Mouse (Mus musculus) stomach, postnatal 0 days (tissue): ENCODE data around the gene Ahnak2. TPM values are rescaled to one million over a fixed set of nuclear protein-coding genes. Genes with fewer than 3 reads are reported as not detected.
A peak's percentile ranks its signal among the peaks of the same experiment; 100 is the strongest.
"Not testable (repeated sequence)": the region's sequence is repeated elsewhere in the genome, so short reads cannot be mapped to it uniquely, and the experiment has no call there.

Source experiments
- ATAC-seq: fragments of 200-750 bp; cut with Nextera tagmentation; 2 replicates; pipeline ENCODE4 v1.8.0; 2017; ENCODE audit not compliant: low FRiP score, low TSS enrichment
- DNase-seq: peaks from one replicate; pipeline ENCODE4 v3.0.0-alpha.2; 2016; ENCODE audit warnings: low spot score
- H3K27ac ChIP-seq: fragments of 300-500 bp; sonication (generic); replicated peaks from 2 replicates; pipeline ENCODE4 v1.5.1; 2014; ENCODE audit warnings: mild to moderate bottlenecking, control low read depth
- H3K27me3 ChIP-seq: fragments of 300-500 bp; sonication (generic); 2 replicates; pipeline ENCODE4 v1.6.1; 2014; ENCODE audit warnings: low read length; ENCODE audit not compliant: control insufficient read depth, insufficient read depth
- H3K36me3 ChIP-seq: fragments of 300-500 bp; sonication (generic); 2 replicates; pipeline ENCODE4 v1.6.1; 2014; ENCODE audit warnings: low read length, mixed read lengths; ENCODE audit not compliant: control insufficient read depth, insufficient read depth
- H3K4me1 ChIP-seq: fragments of 300-500 bp; sonication (generic); replicated peaks from 2 replicates; pipeline ENCODE4 v1.6.1; 2014; ENCODE audit warnings: antibody characterized with exemption; ENCODE audit not compliant: control insufficient read depth, insufficient read depth
- H3K4me2 ChIP-seq: fragments of 300-500 bp; sonication (generic); replicated peaks from 2 replicates; pipeline ENCODE4 v1.6.1; 2014; ENCODE audit warnings: low read depth, mild to moderate bottlenecking, control low read depth, moderate library complexity
- H3K4me3 ChIP-seq: fragments of 300-500 bp; sonication (generic); 2 replicates; pipeline ENCODE4 v1.5.1; 2014; ENCODE audit warnings: low read depth, low read length, control low read depth
- H3K9ac ChIP-seq: fragments of 300-500 bp; sonication (generic); 2 replicates; pipeline ENCODE4 v1.6.1; 2014; ENCODE audit warnings: mild to moderate bottlenecking, low read length, control low read depth, mixed read lengths
- H3K9me3 ChIP-seq: fragments of 300-500 bp; sonication (generic); 2 replicates; pipeline ENCODE4 v1.6.1; 2016; ENCODE audit warnings: low read length; ENCODE audit not compliant: control insufficient read depth
- CTCF ChIP-seq: IDR thresholded peaks from 2 replicates; pipeline ENCODE4 v1.5.1; 2016; ENCODE audit warnings: antibody characterized with exemption, low read depth, mild to moderate bottlenecking, moderate library complexity
- EP300 ChIP-seq: optimal IDR thresholded peaks from 2 replicates; pipeline ENCODE3; 2016; ENCODE audit warnings: antibody characterized with exemption
- WGBS: fragments of 180-500 bp; shearing (Covaris S2); extraction: QIAGEN DNeasy Blood & Tissue Kit; methylation state at CpG from one replicate; pipeline ENCODE4 v1.1.7; 2014; 5-methylcytosine and 5-hydroxymethylcytosine counted together
- polyA plus RNA-seq: library from polyadenylated mRNA; unstranded; fragments of >200 nt; fragmentation: Nextera tagmentation; extraction: Ambion mirVana; gene quantifications from 2 replicates; pipeline ENCODE4 v1.2.1, GENCODE M21; 2015

Gene Ahnak2
- polyA plus RNA-seq, 1 experiment from 2014 or later: 5.4 TPM

GRCm38 (mm10) chr12:112823221-112823620 lies 20.8 kb upstream of the Ahnak2 start:
- Histone ChIP-seq H3K9ac (peak overlapping the region; percentile 38; the same call in 1 of the 2 replicates), H3K36me3 (peaks cover 21% of the 10 kb centered on the region), H3K27me3 (no peaks in the 10 kb centered on the region), H3K4me1 (peaks cover 8% of the 10 kb centered on the region), H3K4me3 (no peak overlapping the region), H3K9me3 (no peaks in the 10 kb centered on the region), H3K27ac (peak overlapping the region; percentile 71), H3K4me2 (no peak overlapping the region)
- TF ChIP-seq CTCF (no peak), EP300 (no peak)
- DNase-seq (no peak), ATAC-seq (peak; percentile 39; the same call in 1 of the 2 replicates)
- 49% methylated on average over 4 of the region's 4 CpGs for WGBS

- H3K4me2 ChIP-seq: no peak overlapping the region
- no peak for TF ChIP-seq CTCF
- peak; percentile 42 for TF ChIP-seq EP300
- ATAC-seq (peak; percentile 34; the same call in 1 of the 2 replicates), DNase-seq (no peak)
- WGBS: 37% methylated on average over 2 of the region's 2 CpGs
- H3K4me1 ChIP-seq: peaks cover 7% of the 10 kb centered on the region
- H3K36me3 ChIP-seq: peaks cover 21% of the 10 kb centered on the region
- H3K27ac ChIP-seq: no peak overlapping the region
- no peaks in the 10 kb centered on the region for H3K27me3 ChIP-seq
- H3K4me3 ChIP-seq: no peak overlapping the region
- no peaks in the 10 kb centered on the region for H3K9me3 ChIP-seq
- no peak overlapping the region for H3K9ac ChIP-seq
Measured at GRCm38 (mm10) chr12:112822676-112823075, 20.2 kb upstream of the Ahnak2 start.

GRCm38 (mm10) chr12:112821974-112822373 lies 19.5 kb upstream of the Ahnak2 start:
- Histone ChIP-seq H3K4me1 (0 out of 2 replicates have a peak, but pooled peaks cover 2% of the 10 kb centered on the region), H3K9ac (no peak overlapping the region), H3K4me3 (no peak overlapping the region), H3K27me3 (no peaks in the 10 kb centered on the region), H3K36me3 (peaks cover 21% of the 10 kb centered on the region), H3K27ac (peak overlapping the region; percentile 45), H3K9me3 (no peaks in the 10 kb centered on the region), H3K4me2 (no peak overlapping the region)
- ATAC-seq (no peak), DNase-seq (no peak)
- 53% methylated on average over 4 of the region's 4 CpGs for WGBS
- TF ChIP-seq CTCF: no peak

- 38% methylated on average over 1 of the region's 1 CpGs for WGBS
- H3K9me3 ChIP-seq: no peaks in the 10 kb centered on the region
- no peak overlapping the region for H3K4me3 ChIP-seq
- 0 out of 2 replicates have a peak, but pooled peaks cover 2% of the 10 kb centered on the region for H3K4me1 ChIP-seq
- no peak overlapping the region for H3K4me2 ChIP-seq
- DNase-seq (no peak), ATAC-seq (no peak)
- TF ChIP-seq EP300 (no peak), CTCF (no peak)
- H3K27ac ChIP-seq: peak overlapping the region; percentile 45; the same call in 1 of the 2 replicates
- no peak overlapping the region for H3K9ac ChIP-seq
- peaks cover 21% of the 10 kb centered on the region for H3K36me3 ChIP-seq
- no peaks in the 10 kb centered on the region for H3K27me3 ChIP-seq
Measured at GRCm38 (mm10) chr12:112821216-112821615, 18.8 kb upstream of the Ahnak2 start.

GRCm38 (mm10) chr12:112820401-112820999 lies 18.0 kb upstream of the Ahnak2 start:
- DNase-seq: no peak
- Histone ChIP-seq H3K36me3 (peaks cover 21% of the 10 kb centered on the region), H3K4me3 (no peak overlapping the region), H3K4me1 (0 out of 2 replicates have a peak, but pooled peaks cover 2% of the 10 kb centered on the region), H3K27ac (no peak overlapping the region; the same call in 1 of the 2 replicates), H3K27me3 (no peaks in the 10 kb centered on the region), H3K9me3 (no peaks in the 10 kb centered on the region), H3K4me2 (no peak overlapping the region), H3K9ac (no peak overlapping the region)
- 68% methylated on average over 12 of the region's 12 CpGs for WGBS
- TF ChIP-seq CTCF: no peak
- no peak for TF ChIP-seq EP300
- no peak for ATAC-seq

GRCm38 (mm10) chr12:112819057-112819662 lies 16.7 kb upstream of the Ahnak2 start:
- TF ChIP-seq CTCF (no peak), EP300 (no peak)
- Histone ChIP-seq H3K9ac (no peak overlapping the region), H3K4me3 (no peak overlapping the region), H3K4me2 (no peak overlapping the region), H3K4me1 (0 out of 2 replicates have a peak, but pooled peaks cover 2% of the 10 kb centered on the region), H3K27me3 (no peaks in the 10 kb centered on the region), H3K36me3 (peaks cover 21% of the 10 kb centered on the region), H3K9me3 (no peaks in the 10 kb centered on the region), H3K27ac (no peak overlapping the region)
- ATAC-seq (no peak), DNase-seq (no peak)
- 80% methylated on average over 8 of the region's 8 CpGs for WGBS

- not testable (repeated sequence) for H3K27me3 ChIP-seq, H3K9ac ChIP-seq, H3K4me2 ChIP-seq, H3K9me3 ChIP-seq, DNase-seq, H3K4me1 ChIP-seq, ATAC-seq, H3K27ac ChIP-seq, H3K4me3 ChIP-seq
- peaks cover 21% of the 10 kb centered on the region for H3K36me3 ChIP-seq
- 81% methylated on average over 7 of the region's 7 CpGs for WGBS
Measured at GRCm38 (mm10) chr12:112816866-112817265, 14.4 kb upstream of the Ahnak2 start.
